Mouse (Mus musculus) MEL (cell line): ENCODE measurements around the gene Spata45. TPM values are rescaled to one million over a fixed set of nuclear protein-coding genes. Genes with fewer than 3 reads are reported as not detected.

Source experiments
- DNase-seq: peaks from one replicate; pipeline ENCODE4 v3.0.0; 2011; ENCODE audit warnings: low read depth, low spot score
- H3K27ac ChIP-seq: 2 replicates; pipeline ENCODE4 v1.5.1; 2012; ENCODE audit warnings: low read depth, mild to moderate bottlenecking, control low read depth, low read length, moderate library complexity; ENCODE audit not compliant: control insufficient read depth
- H3K27me3 ChIP-seq, 2 experiments: fragments of 150-350 bp in 1 of 2; sonication (generic) in 1 of 2; 2 replicates each; pipeline ENCODE4 v1.6.1; 2012; ENCODE audit warnings: low read length in 2 of 2, mild to moderate bottlenecking in 2 of 2, improper control_type of control experiment in 1 of 2, moderate library complexity in 1 of 2; ENCODE audit not compliant: insufficient read depth in 2 of 2, control insufficient read depth in 1 of 2
- H3K36me3 ChIP-seq, 2 experiments: 2 replicates each; pipeline ENCODE4 v1.6.1; 2012 to 2014; ENCODE audit warnings: low read length in 2 of 2, improper control_type of control experiment in 1 of 2, inconsistent platforms in 1 of 2, mild to moderate bottlenecking in 1 of 2; ENCODE audit not compliant: insufficient read depth in 2 of 2, control insufficient read depth in 1 of 2
- H3K4me1 ChIP-seq, 2 experiments: fragments of 150-350 bp in 1 of 2; sonication (generic) in 1 of 2; 2 replicates each; pipeline ENCODE4 v1.6.1; 2012; ENCODE audit warnings: low read length in 2 of 2, improper control_type of control experiment in 1 of 2, mild to moderate bottlenecking in 1 of 2; ENCODE audit not compliant: insufficient read depth in 2 of 2, control insufficient read depth in 1 of 2
- H3K4me3 ChIP-seq, 2 experiments: fragments of 150-350 bp in 1 of 2; sonication (generic) in 1 of 2; 2 replicates each; pipeline ENCODE4 v1.5.1; 2012; ENCODE audit warnings: low read depth in 2 of 2, low read length in 2 of 2, mild to moderate bottlenecking in 2 of 2, moderate library complexity in 2 of 2, control low read depth in 1 of 2, improper control_type of control experiment in 1 of 2; ENCODE audit not compliant: control insufficient read depth in 1 of 2, insufficient read depth in 1 of 2
- H3K79me2 ChIP-seq: 2 replicates; pipeline ENCODE4 v1.6.1; 2012; ENCODE audit warnings: mild to moderate bottlenecking, low read length, moderate library complexity; ENCODE audit not compliant: control insufficient read depth, poor library complexity, insufficient read depth
- H3K9ac ChIP-seq: 2 replicates; pipeline ENCODE4 v1.6.1; 2012; ENCODE audit warnings: low read depth, mild to moderate bottlenecking, control low read depth, low read length, moderate library complexity; ENCODE audit not compliant: control insufficient read depth, poor library complexity, severe bottlenecking
- H3K9me3 ChIP-seq: fragments of 150-350 bp; sonication (generic); replicated peaks from 2 replicates; pipeline ENCODE4 v1.6.1; 2012; ENCODE audit warnings: mild to moderate bottlenecking, low read length, improper control_type of control experiment, moderate library complexity; ENCODE audit not compliant: insufficient read depth
- BHLHE40 ChIP-seq: IDR thresholded peaks from 2 replicates; pipeline ENCODE4 v1.6.1; 2012; ENCODE audit warnings: low read depth, mild to moderate bottlenecking, inconsistent platforms, low read length, improper control_type of control experiment, borderline replicate concordance
- CHD1 ChIP-seq: IDR thresholded peaks from 2 replicates; pipeline ENCODE4 v1.6.1; 2012; ENCODE audit warnings: low read depth, mild to moderate bottlenecking, inconsistent platforms, low read length, improper control_type of control experiment
- CTCF ChIP-seq, 3 experiments: IDR thresholded peaks in 2 of 3; conservative IDR thresholded peaks in 1 of 3; 2 replicates each; pipeline ENCODE4 v1.5.1; 2011 to 2012; ENCODE audit warnings: low read length in 3 of 3, low read depth in 2 of 3, mild to moderate bottlenecking in 2 of 3, improper control_type of control experiment in 1 of 3, inconsistent platforms in 1 of 3, mixed read lengths in 1 of 3, moderate library complexity in 1 of 3; ENCODE audit not compliant: control insufficient read depth in 1 of 3, insufficient read depth in 1 of 3, poor library complexity in 1 of 3, severe bottlenecking in 1 of 3
- E2F4 ChIP-seq: IDR thresholded peaks from 2 replicates; pipeline ENCODE4 v1.6.1; 2011; ENCODE audit warnings: low read depth, low read length, improper control_type of control experiment, borderline replicate concordance
- ELF1 ChIP-seq: IDR thresholded peaks from 2 replicates; pipeline ENCODE4 v1.6.1; 2014; ENCODE audit warnings: low read depth, mild to moderate bottlenecking, inconsistent platforms, low read length, improper control_type of control experiment, moderate library complexity
- EP300 ChIP-seq, 2 experiments: IDR thresholded peaks; 2 replicates each; pipeline ENCODE4 v1.6.1; 2011; ENCODE audit warnings: improper control_type of control experiment in 2 of 2, low read length in 2 of 2, low read depth in 1 of 2, mild to moderate bottlenecking in 1 of 2
- ETS1 ChIP-seq: IDR thresholded peaks from 2 replicates; pipeline ENCODE4 v1.6.1; 2012; ENCODE audit warnings: low read depth, mild to moderate bottlenecking, inconsistent platforms, low read length, improper control_type of control experiment, moderate library complexity
- GABPA ChIP-seq: IDR thresholded peaks from 2 replicates; pipeline ENCODE4 v1.6.1; 2012; ENCODE audit warnings: low read depth, mild to moderate bottlenecking, inconsistent platforms, low read length, improper control_type of control experiment, moderate library complexity
- HCFC1 ChIP-seq: IDR thresholded peaks from 2 replicates; pipeline ENCODE4 v1.6.1; 2012; ENCODE audit warnings: low read depth, mild to moderate bottlenecking, inconsistent platforms, low read length, improper control_type of control experiment, moderate library complexity
- JUND ChIP-seq: IDR thresholded peaks from 2 replicates; pipeline ENCODE4 v1.6.1; 2011; ENCODE audit warnings: low read depth, mild to moderate bottlenecking, improper control_type of control experiment, low read length
- KAT2A ChIP-seq: conservative IDR thresholded peaks from 2 replicates; pipeline ENCODE4 v1.6.1; 2012; ENCODE audit warnings: low read depth, low read length, improper control_type of control experiment, inconsistent platforms
- MAFK ChIP-seq: IDR thresholded peaks from 2 replicates; pipeline ENCODE4 v1.6.1; 2011; ENCODE audit warnings: low read depth, mild to moderate bottlenecking, low read length, improper control_type of control experiment, borderline replicate concordance
- MAX ChIP-seq: IDR thresholded peaks from 2 replicates; pipeline ENCODE4 v1.6.1; 2011; ENCODE audit warnings: low read length, improper control_type of control experiment
- MEF2A ChIP-seq: IDR thresholded peaks from 2 replicates; pipeline ENCODE4 v1.6.1; 2014; ENCODE audit warnings: low read depth, mild to moderate bottlenecking, inconsistent platforms, low read length, improper control_type of control experiment; ENCODE audit not compliant: poor library complexity, insufficient replicate concordance, severe bottlenecking; ENCODE audit errors: extremely low read depth
- MXI1 ChIP-seq: IDR thresholded peaks from 2 replicates; pipeline ENCODE4 v1.6.1; 2011; ENCODE audit warnings: mild to moderate bottlenecking, low read depth, low read length, improper control_type of control experiment
- MYB ChIP-seq: IDR thresholded peaks from 2 replicates; pipeline ENCODE4 v1.6.1; 2011; ENCODE audit warnings: mild to moderate bottlenecking, low read depth, low read length, improper control_type of control experiment
- MYC ChIP-seq: IDR thresholded peaks from 2 replicates; pipeline ENCODE4 v1.6.1; 2011; ENCODE audit warnings: low read depth, mild to moderate bottlenecking, low read length, improper control_type of control experiment, moderate library complexity
- NELFE ChIP-seq: IDR thresholded peaks from 2 replicates; pipeline ENCODE4 v1.6.1; 2011; ENCODE audit warnings: low read depth, low read length, improper control_type of control experiment
- NRF1 ChIP-seq: IDR thresholded peaks from 2 replicates; pipeline ENCODE4 v1.6.1; 2014; ENCODE audit warnings: low read depth, mild to moderate bottlenecking, inconsistent platforms, low read length, improper control_type of control experiment, moderate library complexity; ENCODE audit not compliant: poor library complexity, insufficient read depth, severe bottlenecking
- POLR2A ChIP-seq, 2 experiments: IDR thresholded peaks; 2 replicates each; pipeline ENCODE4 v1.6.1; 2011 to 2012; ENCODE audit warnings: low read length in 2 of 2, mild to moderate bottlenecking in 2 of 2, control low read depth in 1 of 2, improper control_type of control experiment in 1 of 2, low read depth in 1 of 2, moderate library complexity in 1 of 2; ENCODE audit not compliant: control insufficient read depth in 1 of 2, insufficient read depth in 1 of 2, poor library complexity in 1 of 2
- POLR2AphosphoS2 ChIP-seq: IDR thresholded peaks from 2 replicates; pipeline ENCODE4 v1.6.1; 2011; ENCODE audit warnings: low read length, improper control_type of control experiment
- POLR2AphosphoS5 ChIP-seq: IDR thresholded peaks from 2 replicates; pipeline ENCODE4 v1.6.1; 2012; ENCODE audit warnings: low read depth, borderline replicate concordance, mild to moderate bottlenecking, inconsistent platforms, low read length, moderate library complexity, mixed read lengths
- RAD21 ChIP-seq: IDR thresholded peaks from 2 replicates; pipeline ENCODE4 v1.6.1; 2011; ENCODE audit warnings: mild to moderate bottlenecking, low read depth, low read length, improper control_type of control experiment
- RCOR1 ChIP-seq: IDR thresholded peaks from 2 replicates; pipeline ENCODE4 v1.6.1; 2012; ENCODE audit warnings: low read depth, mild to moderate bottlenecking, inconsistent platforms, low read length, improper control_type of control experiment
- SIN3A ChIP-seq: IDR thresholded peaks from 2 replicates; pipeline ENCODE4 v1.6.1; 2012; ENCODE audit warnings: low read length, improper control_type of control experiment, inconsistent platforms
- SMC3 ChIP-seq: IDR thresholded peaks from 2 replicates; pipeline ENCODE4 v1.6.1; 2011; ENCODE audit warnings: low read depth, low read length, improper control_type of control experiment
- TAL1 ChIP-seq: IDR thresholded peaks from 2 replicates; pipeline ENCODE4 v1.6.1; 2012; ENCODE audit warnings: mild to moderate bottlenecking, inconsistent platforms, low read length, moderate library complexity, mixed read lengths
- TBP ChIP-seq: IDR thresholded peaks from 2 replicates; pipeline ENCODE4 v1.8.0; 2011; ENCODE audit warnings: low read depth, low read length, improper control_type of control experiment
- TCF12 ChIP-seq: IDR thresholded peaks from 2 replicates; pipeline ENCODE4 v1.6.1; 2014; ENCODE audit warnings: low read depth, mild to moderate bottlenecking, inconsistent platforms, low read length, improper control_type of control experiment, moderate library complexity
- UBTF ChIP-seq: IDR thresholded peaks from 2 replicates; pipeline ENCODE4 v1.6.1; 2012; ENCODE audit warnings: low read depth, mild to moderate bottlenecking, inconsistent platforms, low read length, improper control_type of control experiment, moderate library complexity, borderline replicate concordance; ENCODE audit not compliant: insufficient read depth
- USF1 ChIP-seq: IDR thresholded peaks from 2 replicates; pipeline ENCODE4 v1.6.1; 2014; ENCODE audit warnings: low read depth, mild to moderate bottlenecking, inconsistent platforms, low read length, improper control_type of control experiment, moderate library complexity
- USF2 ChIP-seq, 2 experiments: IDR thresholded peaks; 2 replicates each; pipeline ENCODE4 v1.6.1; 2011 to 2012; ENCODE audit warnings: improper control_type of control experiment in 2 of 2, low read length in 2 of 2, borderline replicate concordance in 1 of 2, inconsistent platforms in 1 of 2, low read depth in 1 of 2, mild to moderate bottlenecking in 1 of 2; ENCODE audit not compliant: insufficient read depth in 1 of 2
- ZC3H11A ChIP-seq: IDR thresholded peaks from 2 replicates; pipeline ENCODE4 v1.6.1; 2012; ENCODE audit warnings: low read depth, mild to moderate bottlenecking, inconsistent platforms, low read length, improper control_type of control experiment
- ZKSCAN1 ChIP-seq: IDR thresholded peaks from 2 replicates; pipeline ENCODE4 v1.6.1; 2012; ENCODE audit warnings: low read depth, mild to moderate bottlenecking, inconsistent platforms, low read length, improper control_type of control experiment, moderate library complexity
- ZMIZ1 ChIP-seq: IDR thresholded peaks from 2 replicates; pipeline ENCODE4 v1.6.1; 2012; ENCODE audit warnings: low read depth, mild to moderate bottlenecking, inconsistent platforms, low read length, improper control_type of control experiment, moderate library complexity
- ZNF384 ChIP-seq: IDR thresholded peaks from 2 replicates; pipeline ENCODE4 v1.6.1; 2012; ENCODE audit warnings: low read depth, mild to moderate bottlenecking, inconsistent platforms, low read length, improper control_type of control experiment
- polyA plus RNA-seq, 2 experiments: library from polyadenylated mRNA; stranded (reverse) in 1 of 2; unstranded in 1 of 2; fragments of >175 nt in 1 of 2; fragments of >200 nt in 1 of 2; gene quantifications; 2 replicates each; pipeline versions ENCODE4 v1.2.1 to v1.2.4; 2012; ENCODE audit warnings: low replicate concordance in 2 of 2, low read depth in 1 of 2; ENCODE audit not compliant: insufficient read length in 2 of 2, insufficient read depth in 1 of 2, missing spikeins in 1 of 2
- total RNA-seq: library from RNA; depleted of rRNA; stranded (reverse); fragments of 300-350 nt; gene quantifications from 2 replicates; pipeline ENCODE4 v1.2.3, GENCODE M21; 2012

Spata45 gene
- total and polyA plus RNA-seq, 3 experiments = 0.75 TPM; not detected in 2

DNA sequence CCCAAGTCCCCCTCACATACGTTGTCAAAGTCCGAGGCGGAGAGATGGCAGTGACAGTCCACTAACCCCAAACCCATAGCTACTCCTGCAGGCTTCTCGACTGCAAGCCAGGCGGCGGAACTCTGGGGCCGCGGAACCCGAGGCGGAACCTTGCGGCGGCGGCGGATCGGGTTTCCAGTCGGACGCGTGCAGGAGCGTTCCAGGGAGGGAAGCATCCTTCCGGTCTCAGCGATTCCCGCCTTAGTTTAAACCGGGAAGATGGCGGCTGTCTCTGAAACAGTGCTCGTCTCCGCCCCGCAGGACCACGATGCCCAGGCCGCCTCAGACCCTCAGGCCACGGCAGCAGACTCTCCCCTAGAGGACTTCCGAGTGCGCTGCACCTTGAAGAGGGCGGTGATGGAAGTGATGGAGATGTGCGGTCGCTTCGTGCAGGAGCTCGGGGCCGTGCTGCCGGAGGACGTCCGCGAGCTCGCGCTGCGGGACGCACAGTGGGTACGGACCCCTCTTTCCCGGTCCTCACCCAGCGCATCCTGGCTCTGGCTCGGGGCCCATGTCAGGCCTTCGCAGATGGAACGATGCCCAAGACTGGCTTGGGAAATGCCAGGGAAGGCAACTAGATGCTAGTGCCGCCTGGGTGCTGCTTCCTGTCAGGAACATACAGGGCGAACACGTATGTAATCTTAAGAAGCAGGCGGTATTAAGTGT, 26.5 kb downstream of the Spata45 start, which contains the start of the genes Tatdn3 and Nsl1:
TSS of gene Tatdn3 (minus strand) at position 152 of the 705 bp plus-strand sequence.
TSS of gene Nsl1 (plus strand) at position 232 of the 705 bp plus-strand sequence.
- peak within 1 kb of the TSS; percentile 73 to 88 for H3K4me3 ChIP-seq
- H3K27ac ChIP-seq = peak within 1 kb of the TSS; percentile 75
- H3K36me3 ChIP-seq = peaks cover 2 to 15% of the 10 kb centered on the region in 2 experiments; a peak in 3 of 4 replicates
- H3K4me1 ChIP-seq = peaks cover 5 to 16% of the 10 kb centered on the region in 2 experiments; a peak in 3 of 4 replicates
- H3K27me3 ChIP-seq = no peaks in the 10 kb centered on the region
- H3K9ac ChIP-seq = peak within 1 kb of the TSS; percentile 90
- DNase-seq = peak; percentile 95
- H3K79me2 ChIP-seq = peaks cover 20% of the 10 kb centered on the region
- no peaks in the 10 kb centered on the region for H3K9me3 ChIP-seq
- TF ChIP-seq ZKSCAN1 (no peak), SIN3A (peak; percentile 81), ZMIZ1 (no peak), E2F4 (peak; percentile 97; the same call in 1 of the 2 replicates), BHLHE40 (no peak), TAL1 (no peak), CHD1 (no peak; the same call in none of the 2 replicates), SMC3 (no peak), EP300 (IDR thresholded peaks at IDR 0.05; ENCODE audit: low read depth in 1 of 2, low read length in 2 of 2) (no peak), USF1 (no peak), ETS1 (no peak; the same call in 1 of the 2 replicates), NELFE (peak; percentile 71), ZNF384 (no peak), GABPA (no peak), MEF2A (no peak), UBTF (peak; percentile 97; the same call in 1 of the 2 replicates), NRF1 (no peak), HCFC1 (peak; percentile 94), CTCF (IDR thresholded peaks at IDR 0.05 in 2 of 3, conservative IDR thresholded peaks at IDR 0.05 in 1 of 3; ENCODE audit: control insufficient read depth in 1 of 3, insufficient read depth in 1 of 3, low read depth in 2 of 3, low read length in 3 of 3, poor library complexity in 1 of 3, severe bottlenecking in 1 of 3) (no peak), USF2 (IDR thresholded peaks at IDR 0.05; ENCODE audit: borderline replicate concordance in 1 of 2, insufficient read depth in 1 of 2, low read depth in 1 of 2, low read length in 2 of 2) (no peak), ZC3H11A (no peak), MYC (no peak), POLR2AphosphoS5 (no peak), POLR2AphosphoS2 (no peak), MAX (peak; percentile 21), KAT2A (no peak; the same call in 1 of the 2 replicates), JUND (no peak), TBP (peak; percentile 94), MAFK (no peak), TCF12 (peak; percentile 95), MYB (no peak), RAD21 (no peak), ELF1 (peak; percentile 70; the same call in 1 of the 2 replicates), POLR2A (IDR thresholded peaks at IDR 0.05; ENCODE audit: control insufficient read depth in 1 of 2, insufficient read depth in 1 of 2, low read depth in 1 of 2, low read length in 2 of 2, poor library complexity in 1 of 2) (peak; percentile 70 to 93), MXI1 (peak; percentile 28), RCOR1 (no peak)
